Mouse (Mus musculus): Measurements from ENCODE around the gene Sgk1. TPM values are rescaled to one million over a fixed set of nuclear protein-coding genes. Genes with fewer than 3 reads are reported as not detected.
"Not testable (repeated sequence)": the region's sequence is repeated elsewhere in the genome, so short reads cannot be mapped to it uniquely, and the experiment has no call there.

Gene Sgk1
- total RNA-seq, 1 experiment: 217 TPM

GRCm38 (mm10) chr10:21898417-21898816 is 16.4 kb downstream of the Sgk1 start:
- no peak for TF ChIP-seq ZNF384 (IDR thresholded peaks at IDR 0.05; ENCODE audit: low read depth, low read length)
- no peak for TF ChIP-seq MAFK (IDR thresholded peaks at IDR 0.05; ENCODE audit: insufficient read depth, low read depth, low read length)
- no peak for TF ChIP-seq CHD2 (IDR thresholded peaks at IDR 0.05; ENCODE audit: low read depth, low read length)
- TF ChIP-seq HCFC1 (IDR thresholded peaks at IDR 0.05; ENCODE audit: borderline replicate concordance, insufficient read depth, low read length): no peak
- TF ChIP-seq ZC3H11A (IDR thresholded peaks at IDR 0.05; ENCODE audit: borderline replicate concordance, low read depth, low read length): no peak
- Histone ChIP-seq H3K4me1 (ENCODE audit: control insufficient read depth in 2 of 2, insufficient read depth in 2 of 2, low read length in 2 of 2, poor library complexity in 1 of 2) (peaks cover 0 to 7% of the 10 kb centered on the region in 2 experiments; a peak in 1 of 4 replicates), H3K9me3 (ENCODE audit: control insufficient read depth, insufficient read depth, low read depth, low read length) (no peaks in the 10 kb centered on the region), H3K9ac (ENCODE audit: insufficient read depth, low read depth, low read length, poor library complexity, severe bottlenecking) (no peak overlapping the region), H3K4me3 (ENCODE audit: insufficient read depth in 1 of 2, low read depth in 1 of 2, low read length in 2 of 2, poor library complexity in 1 of 2, severe bottlenecking in 1 of 2) (no peak overlapping the region), H3K27ac (ENCODE audit: insufficient read depth, low read depth, low read length, poor library complexity, severe bottlenecking) (no peak overlapping the region), H3K36me3 (ENCODE audit: control insufficient read depth, insufficient read depth, low read length, poor library complexity, severe bottlenecking) (no peaks in the 10 kb centered on the region)
- in situ Hi-C loops (cut with MboI; ENCODE audit: low sequenced_read_pairs in 2 of 2, unreplicated experiment in 2 of 2): no loop called here
- no peak for DNase-seq (ENCODE audit: low read depth, low spot score)

GRCm38 (mm10) chr10:21898851-21899250 is 16.9 kb downstream of the Sgk1 start:
- H3K4me1 ChIP-seq (ENCODE audit: control insufficient read depth in 2 of 2, insufficient read depth in 2 of 2, low read length in 2 of 2, poor library complexity in 1 of 2); H3K9ac ChIP-seq (ENCODE audit: insufficient read depth, low read depth, low read length, poor library complexity, severe bottlenecking); H3K9me3 ChIP-seq (ENCODE audit: control insufficient read depth, insufficient read depth, low read depth, low read length); H3K4me3 ChIP-seq (ENCODE audit: insufficient read depth in 1 of 2, low read depth in 1 of 2, low read length in 2 of 2, poor library complexity in 1 of 2, severe bottlenecking in 1 of 2); H3K27ac ChIP-seq (ENCODE audit: insufficient read depth, low read depth, low read length, poor library complexity, severe bottlenecking); DNase-seq (ENCODE audit: low read depth, low spot score); in situ Hi-C loops (cut with MboI; ENCODE audit: low sequenced_read_pairs in 2 of 2, unreplicated experiment in 2 of 2); H3K36me3 ChIP-seq (ENCODE audit: control insufficient read depth, insufficient read depth, low read length, poor library complexity, severe bottlenecking): not testable (repeated sequence)

GRCm38 (mm10) chr10:21899397-21899796 is 17.4 kb downstream of the Sgk1 start:
- H3K4me3 ChIP-seq (ENCODE audit: insufficient read depth in 1 of 2, low read depth in 1 of 2, low read length in 2 of 2, poor library complexity in 1 of 2, severe bottlenecking in 1 of 2): no peak overlapping the region
- no peak for TF ChIP-seq HCFC1 (IDR thresholded peaks at IDR 0.05; ENCODE audit: borderline replicate concordance, insufficient read depth, low read length)
- TF ChIP-seq CHD2 (IDR thresholded peaks at IDR 0.05; ENCODE audit: low read depth, low read length): no peak
- H3K9me3 ChIP-seq (ENCODE audit: control insufficient read depth, insufficient read depth, low read depth, low read length): no peaks in the 10 kb centered on the region
- H3K36me3 ChIP-seq (ENCODE audit: control insufficient read depth, insufficient read depth, low read length, poor library complexity, severe bottlenecking): no peaks in the 10 kb centered on the region
- no peak overlapping the region for H3K9ac ChIP-seq (ENCODE audit: insufficient read depth, low read depth, low read length, poor library complexity, severe bottlenecking)
- peaks cover 0 to 7% of the 10 kb centered on the region in 2 experiments; a peak in 1 of 4 replicates for H3K4me1 ChIP-seq (ENCODE audit: control insufficient read depth in 2 of 2, insufficient read depth in 2 of 2, low read length in 2 of 2, poor library complexity in 1 of 2)
- no peak overlapping the region for H3K27ac ChIP-seq (ENCODE audit: insufficient read depth, low read depth, low read length, poor library complexity, severe bottlenecking)
- no peak for DNase-seq (ENCODE audit: low read depth, low spot score)
- in situ Hi-C loops (cut with MboI; ENCODE audit: low sequenced_read_pairs in 2 of 2, unreplicated experiment in 2 of 2): no loop called here

GRCm38 (mm10) chr10:21902152-21903140 is 20.5 kb downstream of the Sgk1 start:
- Histone ChIP-seq H3K36me3 (ENCODE audit: control insufficient read depth, insufficient read depth, low read length, poor library complexity, severe bottlenecking) (no peaks in the 10 kb centered on the region), H3K27ac (ENCODE audit: insufficient read depth, low read depth, low read length, poor library complexity, severe bottlenecking) (no peak overlapping the region), H3K9me3 (ENCODE audit: control insufficient read depth, insufficient read depth, low read depth, low read length) (no peaks in the 10 kb centered on the region), H3K9ac (ENCODE audit: insufficient read depth, low read depth, low read length, poor library complexity, severe bottlenecking) (no peak overlapping the region), H3K4me3 (ENCODE audit: insufficient read depth in 1 of 2, low read depth in 1 of 2, low read length in 2 of 2, poor library complexity in 1 of 2, severe bottlenecking in 1 of 2) (no peak overlapping the region), H3K4me1 (ENCODE audit: control insufficient read depth in 2 of 2, insufficient read depth in 2 of 2, low read length in 2 of 2, poor library complexity in 1 of 2) (peaks cover 0 to 4% of the 10 kb centered on the region in 2 experiments; a peak in 2 of 4 replicates)
- DNase-seq (ENCODE audit: low read depth, low spot score): no peak
- in situ Hi-C loops (cut with MboI; ENCODE audit: low sequenced_read_pairs in 2 of 2, unreplicated experiment in 2 of 2): no loop called here
- TF ChIP-seq CHD2 (IDR thresholded peaks at IDR 0.05; ENCODE audit: low read depth, low read length) (no peak), ZC3H11A (IDR thresholded peaks at IDR 0.05; ENCODE audit: borderline replicate concordance, low read depth, low read length) (no peak), ZNF384 (IDR thresholded peaks at IDR 0.05; ENCODE audit: low read depth, low read length) (no peak), HCFC1 (IDR thresholded peaks at IDR 0.05; ENCODE audit: borderline replicate concordance, insufficient read depth, low read length) (no peak), MAFK (IDR thresholded peaks at IDR 0.05; ENCODE audit: insufficient read depth, low read depth, low read length) (no peak)

Measured in ES-E14 (cell line).